Mouse (Mus musculus): ENCODE measurements at regions not wholly inside any gene's neighbourhood (a gene's known extent, or its start where the extent isn't known, plus 50 kb on each side); places are given as distances from the start of the nearest gene placed in this dataset.

GRCm38 (mm10) chr12:68871259-68871658, 287.7 kb downstream of the Rps29 start:
- DNase-seq, result no peak

- no peak for DNase-seq
These were observed 296.0 kb downstream of the Rps29 start for GRCm38 (mm10) chr12:68862991-68863356.

DNA sequence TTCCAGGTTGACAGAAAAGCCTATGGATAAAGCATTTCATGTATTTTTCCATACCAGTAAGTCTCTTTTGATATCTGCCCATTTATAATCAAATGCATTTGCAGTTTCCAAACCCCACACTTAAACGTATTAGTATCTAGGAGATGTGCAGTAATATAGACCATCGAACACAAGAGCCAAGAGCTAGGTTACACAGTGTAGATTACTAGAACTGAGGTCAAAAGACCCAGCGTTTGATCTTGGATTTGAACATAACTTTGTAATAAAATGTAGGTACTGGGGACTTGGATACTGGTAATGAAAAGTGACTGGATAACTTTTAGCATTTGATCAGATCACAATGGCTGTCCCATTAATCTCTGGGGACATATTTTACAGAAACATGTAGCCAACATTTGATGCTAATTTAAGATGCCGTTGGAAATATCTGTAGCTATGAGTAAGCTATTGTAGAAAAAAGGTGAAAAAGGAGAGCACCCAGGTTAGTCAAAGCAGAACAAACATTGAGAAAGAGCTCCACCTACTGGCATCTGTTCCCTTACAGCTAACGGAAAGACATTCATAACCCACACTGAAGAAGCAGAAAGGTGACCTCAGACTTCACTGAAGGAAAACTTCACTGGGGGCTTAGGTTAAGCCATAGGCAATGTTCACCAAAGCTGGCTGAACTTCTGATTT, 296.5 kb downstream of the Rps29 start:
- no peak for DNase-seq

- no peak for DNase-seq
These were observed 298.7 kb downstream of the Rps29 start for GRCm38 (mm10) chr12:68860332-68860731.

GRCm38 (mm10) chr12:68849616-68850140, 309.3 kb downstream of the Rps29 start:
- no peak for DNase-seq

DNA sequence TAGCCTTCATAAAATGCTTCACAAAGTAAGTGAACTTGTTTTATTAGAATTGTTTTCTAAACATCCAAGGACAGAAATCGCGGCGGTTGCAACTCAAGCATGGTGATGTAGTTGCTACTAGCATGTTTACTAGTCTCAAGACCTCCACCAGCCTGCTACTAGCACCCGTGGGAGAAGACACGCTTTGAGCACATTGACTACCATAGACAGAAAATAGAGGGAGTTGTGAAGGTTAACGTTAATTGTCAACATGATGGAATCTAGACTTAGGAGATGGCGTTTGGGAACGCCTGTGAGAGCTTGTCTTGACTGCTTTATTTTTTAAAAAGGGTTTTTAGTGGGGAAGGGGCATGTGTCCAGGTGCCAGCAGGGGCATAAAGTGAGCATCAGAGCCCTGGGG, 318.2 kb downstream of the Rps29 start:
- no peak for DNase-seq

- no peak for DNase-seq
These were observed 318.8 kb downstream of the Rps29 start for GRCm38 (mm10) chr12:68840156-68840555.

DNA sequence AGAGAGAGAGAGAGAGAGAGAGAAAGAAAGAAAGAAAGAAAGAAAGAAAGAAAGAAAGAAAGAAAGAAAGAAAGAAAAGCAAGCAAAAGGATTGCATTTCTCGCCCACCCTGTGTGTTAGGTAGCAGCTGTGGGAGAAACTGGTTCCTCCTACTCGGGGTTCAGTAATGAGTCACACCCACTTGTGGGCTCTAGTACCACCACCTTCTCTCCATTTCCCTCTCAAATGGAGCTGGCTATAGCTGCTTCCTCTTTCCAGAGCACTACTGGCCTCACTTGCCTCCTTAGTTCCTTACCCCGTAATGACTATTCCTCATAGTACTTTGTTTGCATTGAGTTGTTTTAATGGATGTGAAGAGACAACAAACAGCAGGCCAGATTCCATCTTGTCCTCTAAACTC, 323.0 kb downstream of the Rps29 start:
- DNase-seq, result no peak

DNA sequence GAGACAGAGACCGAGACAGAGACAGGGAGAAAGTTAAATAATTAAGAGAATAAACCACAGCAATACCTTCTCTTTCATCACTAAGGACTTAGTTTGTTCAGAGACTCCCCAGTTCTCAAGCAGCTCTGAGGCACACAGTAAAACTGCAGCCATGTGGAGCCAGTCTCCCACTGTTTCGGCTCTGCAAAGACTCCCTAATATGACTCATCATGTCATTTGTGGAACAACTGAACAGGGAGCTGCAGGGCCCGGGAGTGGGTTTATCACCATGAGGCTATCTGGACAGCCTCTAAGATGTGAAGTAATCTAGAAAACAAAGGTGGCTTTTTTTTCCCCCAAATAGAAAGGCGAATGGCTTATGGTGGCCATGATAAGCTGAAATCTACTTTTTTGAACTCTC, 325.1 kb downstream of the Rps29 start:
- no peak for DNase-seq

GRCm38 (mm10) chr12:68829404-68829803, 329.6 kb downstream of the Rps29 start:
- no peak for DNase-seq

GRCm38 (mm10) chr12:68827549-68828249, 331.3 kb downstream of the Rps29 start:
- no peak for DNase-seq

DNA sequence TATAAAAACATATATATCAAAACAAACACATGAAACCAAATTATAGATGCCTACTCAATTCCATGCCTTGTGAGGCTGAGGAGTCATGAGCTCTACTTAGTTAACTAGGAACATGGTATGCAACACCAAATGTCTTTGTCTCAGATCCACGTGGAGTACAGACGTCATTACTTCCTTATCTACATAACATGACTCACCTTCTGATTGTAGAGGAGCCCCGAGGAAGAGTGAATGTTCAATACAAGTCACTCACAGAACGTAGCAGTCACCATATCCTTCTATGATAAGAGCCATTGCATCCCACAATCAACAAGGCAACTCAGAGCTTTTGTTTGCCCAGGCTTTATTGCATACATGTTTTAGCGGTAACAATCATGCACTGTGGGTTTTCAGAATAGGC, 364.6 kb downstream of the Rps29 start:
- DNase-seq, result no peak

- no peak for DNase-seq
These were observed 375.4 kb downstream of the Rps29 start for GRCm38 (mm10) chr12:68783636-68784035.

GRCm38 (mm10) chr12:68775503-68775902, 383.5 kb downstream of the Rps29 start:
- DNase-seq, result no peak

GRCm38 (mm10) chr12:68774800-68775199, 384.2 kb downstream of the Rps29 start:
- no peak for DNase-seq

- DNase-seq, result no peak
These were observed 400.5 kb downstream of the Rps29 start for GRCm38 (mm10) chr12:68758263-68759020.

DNA sequence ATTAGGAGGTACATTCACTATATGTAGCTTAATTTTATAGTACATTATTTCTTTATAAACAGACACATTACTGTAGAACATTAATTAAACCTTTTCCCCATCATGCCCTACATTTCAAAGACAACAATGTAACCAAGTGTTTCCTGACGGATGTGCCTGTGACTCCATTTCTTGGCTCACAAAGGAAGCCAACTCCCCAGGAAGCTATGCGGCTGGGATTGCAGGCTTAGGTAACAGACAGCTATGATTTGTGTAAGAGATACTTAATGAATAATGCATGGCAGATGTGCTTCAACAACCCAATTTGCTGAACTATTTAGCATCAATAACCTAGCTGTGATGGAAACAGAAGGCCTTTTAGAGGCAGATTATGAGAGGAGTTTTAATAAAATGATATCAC, 430.1 kb downstream of the Rps29 start:
- no peak for DNase-seq

DNA sequence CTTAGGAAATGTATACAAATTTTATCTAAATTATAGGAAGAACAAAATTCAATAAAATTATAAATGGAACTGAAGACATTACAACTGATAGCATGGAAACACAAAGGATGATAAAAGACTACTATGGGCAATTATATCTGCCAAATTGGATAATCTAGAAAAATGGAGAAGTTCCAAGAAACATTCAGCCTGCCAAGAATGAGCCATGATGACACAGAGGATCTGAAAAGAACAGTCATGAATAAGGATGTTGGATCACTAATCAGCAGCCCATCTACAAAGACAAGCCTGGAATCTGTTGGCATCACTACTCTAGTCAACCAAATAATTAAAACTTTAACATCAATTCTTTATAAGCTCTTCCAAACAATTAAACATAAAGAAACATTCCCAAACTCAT, 440.0 kb downstream of the Rps29 start:
- DNase-seq, result no peak

DNA sequence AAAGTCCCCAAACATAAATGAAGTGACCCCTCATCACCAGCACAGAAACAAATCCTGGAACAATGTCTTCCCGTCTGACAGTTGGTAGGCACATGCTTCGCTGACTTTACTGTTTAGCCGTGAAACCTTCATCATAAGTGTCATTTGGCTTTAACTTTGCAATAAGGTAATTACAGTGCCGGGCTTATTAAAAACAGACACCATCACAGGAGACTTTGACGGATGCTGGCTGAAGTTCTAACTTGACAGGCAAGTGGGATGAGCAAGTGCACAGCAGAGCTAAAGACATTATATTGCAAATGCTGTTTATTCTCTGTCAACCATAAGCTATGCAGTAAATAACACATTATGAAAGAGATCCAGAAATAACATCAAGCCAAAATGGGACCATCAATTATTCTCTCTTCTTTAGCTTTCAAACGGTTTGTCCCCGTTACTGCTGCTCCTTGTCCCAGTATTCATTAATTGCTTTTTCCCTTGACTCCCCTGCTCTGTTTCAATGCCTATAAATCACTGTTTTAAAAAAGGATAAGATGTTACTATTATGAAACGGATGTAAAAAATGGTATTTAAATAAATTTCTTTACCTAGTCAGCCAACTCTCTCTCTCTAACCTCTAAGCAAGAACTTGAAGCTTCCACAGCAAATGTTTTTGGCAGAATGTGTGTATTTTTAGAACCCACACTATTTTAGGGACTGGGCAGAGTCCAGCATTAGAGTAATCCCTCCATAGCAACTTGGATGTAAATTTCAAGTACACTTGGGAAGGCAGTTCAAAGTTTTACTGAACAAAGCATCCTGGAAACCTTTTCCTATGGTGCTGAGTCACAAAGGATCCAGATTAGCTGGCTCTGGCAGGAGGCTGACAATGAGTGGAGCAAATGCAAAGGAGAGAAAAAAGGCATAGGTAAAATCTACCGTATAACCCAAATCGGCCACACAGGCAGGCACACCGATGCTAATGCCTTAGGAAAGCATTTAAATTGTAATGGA, 464.4 kb downstream of the Rps29 start:
- no peak for DNase-seq

- no peak for DNase-seq
These were observed 470.7 kb downstream of the Rps29 start for GRCm38 (mm10) chr12:68688262-68688661.

- no peak for DNase-seq
These were observed 475.1 kb downstream of the Rps29 start for GRCm38 (mm10) chr12:68683897-68684296.

DNA sequence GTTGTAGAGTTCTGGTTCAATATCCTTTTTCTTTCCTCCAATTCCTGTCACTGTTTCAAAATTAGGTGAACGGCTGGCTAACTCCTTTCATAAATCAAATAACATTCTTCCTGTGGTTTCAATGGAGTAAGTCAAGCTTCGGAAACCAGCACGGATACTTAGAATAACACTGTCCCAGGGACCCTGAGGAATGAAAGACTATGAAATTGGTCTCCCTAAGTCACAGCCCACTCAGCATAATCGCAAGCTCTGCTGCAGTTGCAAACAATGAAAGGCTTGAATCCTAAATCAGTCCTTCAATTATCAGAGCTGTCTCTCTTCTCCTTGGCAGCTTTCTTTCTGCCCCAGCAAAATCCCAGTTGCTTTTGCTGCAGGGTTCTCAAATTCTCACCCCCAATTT, 475.8 kb downstream of the Rps29 start:
- no peak for DNase-seq

All from thymus, postnatal 36 days (tissue).